ENCODE assay signal across 8 mouse cellular contexts in genomic region chr7:125551766-125552709, GRCm38 (mm10). TPM values are rescaled to one million over a fixed set of nuclear protein-coding genes. Genes with fewer than 3 reads are reported as not detected.
DNase-seq lines count a peak whose midpoint lies in the region; ATAC-seq and TF ChIP-seq lines count a peak whose summit lies in the region.

Gene Il4ra (plus strand): TSS chr7:125552120.

- H3K27me3 ChIP-seq in erythroblast, embryonic 14.5 days (ENCODE audit: control insufficient read depth) = peaks cover 49% of the 10 kb centered on the region
- peaks cover 36% of the 10 kb centered on the region for H3K27me3 ChIP-seq in heart, embryonic 10.5 days (ENCODE audit: insufficient read depth, poor library complexity, severe bottlenecking)
- no peaks in the 10 kb centered on the region for H3K27me3 ChIP-seq in kidney, embryonic 14.5 days (ENCODE audit: control insufficient read depth, insufficient read depth, low read length)
- peaks cover 4% of the 10 kb centered on the region for H3K27me3 ChIP-seq in liver, embryonic 11.5 days (replicated peaks; ENCODE audit: control insufficient read depth, insufficient read depth, low read length)
- no peaks in the 10 kb centered on the region for H3K27me3 ChIP-seq in myocyte (ENCODE audit: control insufficient read depth, insufficient read depth, insufficient read length)

- peak within 1 kb of the TSS; percentile 87 for H3K27ac ChIP-seq in heart, embryonic 10.5 days
- H3K27ac ChIP-seq in kidney, embryonic 14.5 days (ENCODE audit: low read depth, low read length) = no peak within 1 kb of the TSS
- H3K27ac ChIP-seq in liver, embryonic 11.5 days (ENCODE audit: low read depth, low read length) = peak within 1 kb of the TSS; percentile 21; the same call in 1 of the 2 replicates

- H3K79me2 ChIP-seq in myocyte (ENCODE audit: control insufficient read depth, insufficient read depth) = peaks cover 14% of the 10 kb centered on the region

- peak within 1 kb of the TSS; percentile 28 for H3ac ChIP-seq in myocyte (ENCODE audit: control insufficient read depth, insufficient read length)

- peak within 1 kb of the TSS; percentile 66 for H3K4me3 ChIP-seq in erythroblast, embryonic 14.5 days (replicated peaks)
- H3K4me3 ChIP-seq in heart, embryonic 10.5 days = peak within 1 kb of the TSS; percentile 78
- H3K4me3 ChIP-seq in kidney, embryonic 14.5 days (ENCODE audit: low read length) = peak within 1 kb of the TSS; percentile 53
- H3K4me3 ChIP-seq in liver, embryonic 11.5 days (ENCODE audit: low read depth, low read length) = peak within 1 kb of the TSS; percentile 64
- H3K4me3 ChIP-seq in myocyte = peak within 1 kb of the TSS; percentile 41

- H3K36me3 ChIP-seq in erythroblast, embryonic 14.5 days (ENCODE audit: control insufficient read depth) = no peaks in the 10 kb centered on the region
- H3K36me3 ChIP-seq in heart, embryonic 10.5 days = no peaks in the 10 kb centered on the region
- no peaks in the 10 kb centered on the region for H3K36me3 ChIP-seq in kidney, embryonic 14.5 days (ENCODE audit: control insufficient read depth, insufficient read depth, low read length)
- H3K36me3 ChIP-seq in liver, embryonic 11.5 days (ENCODE audit: control insufficient read depth, insufficient read depth, low read length) = no peaks in the 10 kb centered on the region
- H3K36me3 ChIP-seq in myocyte (ENCODE audit: control insufficient read depth, insufficient read depth) = no peaks in the 10 kb centered on the region

- peaks cover 37% of the 10 kb centered on the region for H3K4me1 ChIP-seq in erythroblast, embryonic 14.5 days (ENCODE audit: control insufficient read depth)
- H3K4me1 ChIP-seq in heart, embryonic 10.5 days = peaks cover 32% of the 10 kb centered on the region
- peaks cover 7% of the 10 kb centered on the region; the same call in 1 of the 2 replicates for H3K4me1 ChIP-seq in kidney, embryonic 14.5 days (ENCODE audit: control insufficient read depth, insufficient read depth, low read length)
- H3K4me1 ChIP-seq in liver, embryonic 11.5 days (replicated peaks; ENCODE audit: control insufficient read depth, insufficient read depth, low read length) = peaks cover 37% of the 10 kb centered on the region

- no peak for TF ChIP-seq CTCF in brain, embryonic 14.5 days (IDR thresholded peaks at IDR 0.05; ENCODE audit: borderline replicate concordance, extremely low read depth, insufficient read depth, insufficient read length)

- ATAC-seq in kidney, embryonic 14.5 days (ENCODE audit: low FRiP score, low TSS enrichment) = peak; percentile 96
- ATAC-seq in liver, embryonic 11.5 days (replicated peaks; ENCODE audit: low FRiP score) = peak; percentile 92

- H3K4me2 ChIP-seq in kidney, embryonic 14.5 days (replicated peaks; ENCODE audit: low read depth, low read length) = peak within 1 kb of the TSS; percentile 70
- H3K4me2 ChIP-seq in liver, embryonic 11.5 days = peak within 1 kb of the TSS; percentile 86
- peak within 1 kb of the TSS; percentile 79 for H3K4me2 ChIP-seq in myocyte (ENCODE audit: low read depth)

- TF ChIP-seq POLR2A in brain, embryonic 14.5 days (IDR thresholded peaks at IDR 0.05; ENCODE audit: borderline replicate concordance, extremely low read depth, insufficient read depth, insufficient read length, poor library complexity, severe bottlenecking) = 0 out of 2 replicates have a peak, but pooled peaks have one; percentile 8
- peak; percentile 87 for TF ChIP-seq POLR2A in myocyte (IDR thresholded peaks at IDR 0.05; ENCODE audit: insufficient read length, low read depth)

- H3K9ac ChIP-seq in kidney, embryonic 14.5 days (ENCODE audit: low read depth, low read length) = peak within 1 kb of the TSS; percentile 70
- H3K9ac ChIP-seq in liver, embryonic 11.5 days (ENCODE audit: low read depth, low read length) = peak within 1 kb of the TSS; percentile 69

- WGBS in heart, embryonic 10.5 days = 2% methylated on average over 52 of the region's 52 CpGs
- 1% methylated on average over 52 of the region's 52 CpGs for WGBS in kidney, embryonic 14.5 days
- WGBS in liver, embryonic 11.5 days = 2% methylated on average over 52 of the region's 52 CpGs

- peak; percentile 94 for DNase-seq in CD4-positive, CD25-positive, alpha-beta regulatory T cell, adult 2 months (ENCODE audit: low read depth, low spot score)
- peak; percentile 92 for DNase-seq in brain, embryonic 14.5 days (ENCODE audit: low read depth)
- DNase-seq in heart, embryonic 10.5 days (ENCODE audit: low spot score) = peak; percentile 95
- peak; percentile 86 for DNase-seq in liver, embryonic 11.5 days (ENCODE audit: low spot score)
- DNase-seq in spleen, postnatal 4 days (ENCODE audit: low spot score in 2 of 2) = peak; percentile 89 to 93

- H3K9me3 ChIP-seq in erythroblast, embryonic 14.5 days (ENCODE audit: control insufficient read depth, low read length) = no peaks in the 10 kb centered on the region
- H3K9me3 ChIP-seq in heart, embryonic 10.5 days = no peaks in the 10 kb centered on the region
- H3K9me3 ChIP-seq in kidney, embryonic 14.5 days (ENCODE audit: control insufficient read depth, low read length) = no peaks in the 10 kb centered on the region
- H3K9me3 ChIP-seq in liver, embryonic 11.5 days (ENCODE audit: control insufficient read depth, low read length) = no peaks in the 10 kb centered on the region

TF ChIP-seq in myocyte, 11 proteins besides CTCF, POLR2A, EP300 and RAD21:
- peak; percentile 15 for TF ChIP-seq SRF (IDR thresholded peaks at IDR 0.05; ENCODE audit: control insufficient read depth, insufficient read length, low read depth)
- TF ChIP-seq REST (IDR thresholded peaks at IDR 0.05; ENCODE audit: insufficient read depth, insufficient read length) = no peak
- no peak for TF ChIP-seq MAX (IDR thresholded peaks at IDR 0.05; ENCODE audit: low read depth)
- TF ChIP-seq POLR2AphosphoS2 (IDR thresholded peaks at IDR 0.05; ENCODE audit: insufficient read length, low read depth) = peak; percentile 76
- TF ChIP-seq MYOG (IDR thresholded peaks at IDR 0.05; ENCODE audit: control insufficient read depth in 1 of 3, insufficient read depth in 1 of 3, insufficient read length in 2 of 3, low read depth in 2 of 3) = peak; percentile 29 to 78 (median 48)
- peak; percentile 17 to 71 (median 68) for TF ChIP-seq MYOD1 (IDR thresholded peaks at IDR 0.05; ENCODE audit: control insufficient read depth in 1 of 3, insufficient read length in 2 of 3, low read depth in 2 of 3)
TF ChIP-seq in myocyte: peak in this region for 4.

RNA-seq across cellular contexts. Expression of gene Il4ra, which starts in this region (rescaled TPM):
- 4.2 and 6.3 TPM in 2 replicates for polyA plus RNA-seq in brain, embryonic 14.5 days (2012; rRNA removed)
- 0.08 and 0.09 TPM in 2 replicates for polyA plus RNA-seq in erythroblast, embryonic 14.5 days (2012)
- polyA plus RNA-seq in heart, embryonic 10.5 days (2016; fragmentation: Nextera tagmentation; extraction: Ambion mirVana) = 2.2 and 3.4 TPM in 2 replicates
- 4.0 and 5.9 TPM in 2 replicates for polyA plus RNA-seq in kidney, embryonic 14.5 days (2014; fragmentation: Nextera tagmentation; extraction: Ambion mirVana)
- polyA plus RNA-seq in liver, embryonic 11.5 days (2014; fragmentation: Nextera tagmentation; extraction: Ambion mirVana) = 4.4 and 5.3 TPM in 2 replicates
- polyA plus RNA-seq in myocyte (2012; fragmentation: generic; extraction: Trizol) = 10.7 TPM
